Mouse (Mus musculus): ENCODE measurements at regions not wholly inside any gene's neighbourhood (a gene's known extent, or its start where the extent isn't known, plus 50 kb on each side); places are given as distances from the start of the nearest gene placed in this dataset.

- DNase-seq (ENCODE audit: low spot score in 2 of 2) = no peak
Measured at GRCm38 (mm10) chr12:74523988-74524387, 207.8 kb upstream of the Gm11042 start.

DNA sequence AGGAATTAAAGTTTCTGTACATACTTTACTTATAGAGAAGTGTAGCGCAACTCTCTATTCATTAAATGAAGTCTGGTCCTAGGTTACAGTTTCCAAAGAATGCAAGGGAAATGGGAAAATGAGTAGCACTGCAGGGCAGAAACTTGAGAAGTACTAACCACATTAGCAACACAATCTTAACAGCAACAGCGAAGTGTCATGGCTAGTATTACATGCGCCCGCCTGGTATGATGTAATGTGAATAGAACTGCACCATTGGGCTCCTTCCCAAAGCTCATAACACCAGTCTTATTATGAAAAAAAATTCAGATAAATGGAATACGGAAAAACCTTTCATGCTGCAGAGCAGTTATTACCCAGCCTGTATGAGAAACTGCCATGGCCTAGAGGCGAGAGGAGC is 201.8 kb upstream of the Gm11042 start:
- no peak for DNase-seq (ENCODE audit: low spot score in 2 of 2)

DNA sequence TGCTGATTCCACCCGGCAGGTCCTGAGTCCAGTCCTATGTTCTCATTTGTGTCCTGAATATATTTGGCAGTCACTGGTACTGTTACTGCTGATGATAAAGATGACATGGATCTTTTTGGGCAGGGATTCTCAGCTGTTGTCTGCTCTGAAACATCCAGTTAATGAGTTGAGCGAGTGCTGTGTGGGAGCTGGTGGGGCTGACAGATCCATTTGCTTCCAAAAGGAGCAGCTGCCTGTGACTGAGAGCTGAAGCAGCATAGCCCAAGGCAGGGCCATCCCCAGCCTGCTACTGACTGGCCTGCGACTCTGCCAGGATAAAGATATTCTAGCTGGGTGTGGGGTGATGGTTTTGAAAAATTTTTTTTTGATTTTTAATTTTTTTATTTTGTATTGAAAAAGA is 200.3 kb upstream of the Gm11042 start:
- peak in 1 of 2 experiments; percentile 4 for DNase-seq (ENCODE audit: low spot score in 2 of 2)

GRCm38 (mm10) chr12:74502791-74503190 is 186.6 kb upstream of the Gm11042 start:
- no peak for DNase-seq (ENCODE audit: low spot score in 2 of 2)

- DNase-seq (ENCODE audit: low spot score in 2 of 2) = no peak
Measured at GRCm38 (mm10) chr12:74477619-74478018, 161.4 kb upstream of the Gm11042 start.

- DNase-seq (ENCODE audit: low spot score in 2 of 2) = no peak
Measured at GRCm38 (mm10) chr12:74474741-74475140, 158.5 kb upstream of the Gm11042 start.

DNA sequence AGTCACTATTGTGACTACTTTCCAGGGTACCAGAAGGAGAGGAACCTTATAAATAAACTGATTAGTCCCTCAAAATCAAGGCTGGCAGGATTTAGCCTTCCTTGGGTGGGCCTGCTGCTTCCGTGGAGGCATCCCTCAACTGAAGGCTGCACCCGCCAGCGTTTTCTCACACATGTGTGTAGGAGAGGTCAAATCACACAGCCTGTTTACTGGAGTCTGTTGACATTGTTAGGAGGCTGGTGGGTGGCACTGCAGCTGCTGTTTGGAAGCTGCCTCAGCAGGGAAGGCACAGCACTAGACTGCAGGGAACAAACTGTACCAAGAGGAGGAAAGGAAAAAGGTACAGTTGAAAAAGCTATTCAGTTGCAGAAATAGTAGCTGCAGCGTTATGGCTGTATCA is 142.3 kb upstream of the Gm11042 start:
- DNase-seq (ENCODE audit: low spot score in 2 of 2) = no peak

GRCm38 (mm10) chr12:74452375-74453090 is 136.3 kb upstream of the Gm11042 start:
- no peak for DNase-seq (ENCODE audit: low spot score in 2 of 2)

DNA sequence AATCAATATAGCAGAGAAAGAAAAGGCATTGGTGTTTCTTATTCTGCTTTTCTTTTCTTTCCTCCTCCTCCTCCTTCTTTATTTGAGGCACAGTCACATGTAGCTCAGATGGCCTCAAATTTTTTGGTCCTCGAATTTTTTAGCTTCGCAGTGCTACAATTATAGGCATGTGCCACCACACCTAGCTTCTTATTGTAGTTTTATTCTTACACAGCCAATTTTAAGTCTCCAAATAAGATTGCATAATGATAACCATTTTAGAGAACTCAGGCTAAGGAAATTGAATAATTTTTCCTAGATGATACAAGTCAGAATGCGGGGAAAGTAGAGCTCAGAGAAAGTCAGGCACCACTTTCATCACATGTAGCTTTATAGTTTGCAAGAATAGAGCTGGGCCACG is 132.1 kb upstream of the Gm11042 start:
- DNase-seq (ENCODE audit: low spot score in 2 of 2) = no peak

DNA sequence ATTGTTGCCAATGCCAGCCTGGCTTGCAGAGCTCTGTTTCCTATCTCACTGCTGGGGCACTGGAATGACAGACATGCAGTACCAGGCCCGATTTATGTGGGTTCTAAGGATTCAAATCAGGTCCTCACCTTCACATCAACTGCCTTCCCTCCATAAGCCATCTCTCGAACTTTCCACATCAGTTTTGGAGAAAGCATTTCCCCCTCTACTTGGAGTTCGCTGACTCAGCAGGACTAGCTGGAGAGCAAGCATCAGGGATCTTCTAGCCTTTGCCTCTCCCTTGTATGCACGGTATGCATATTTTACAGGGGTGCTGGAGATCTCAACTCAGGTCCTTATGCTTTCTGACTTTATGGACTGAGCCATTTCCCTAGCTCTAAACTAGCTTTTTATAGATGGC is 118.7 kb upstream of the Gm11042 start:
- no peak for DNase-seq (ENCODE audit: low spot score in 2 of 2)

DNA sequence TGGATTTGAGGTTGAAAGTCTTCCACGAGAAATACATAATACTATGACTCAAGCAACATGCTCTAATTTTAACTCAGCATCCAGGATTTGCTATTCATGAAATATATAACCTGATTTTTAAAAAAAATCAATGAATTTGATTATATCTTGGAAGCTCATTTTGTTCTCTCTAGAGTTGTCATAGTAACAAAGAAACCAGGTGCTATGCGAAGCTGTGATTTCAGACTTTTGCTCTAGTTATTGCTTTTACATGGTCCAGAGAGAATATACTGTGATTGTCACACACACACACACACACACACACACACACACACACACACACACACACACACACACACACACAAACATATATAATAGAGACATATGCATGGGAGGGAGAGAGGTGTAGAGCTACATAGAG is 98.5 kb upstream of the Gm11042 start:
- no peak for DNase-seq (ENCODE audit: low spot score in 2 of 2)

GRCm38 (mm10) chr12:74410511-74410910 is 94.3 kb upstream of the Gm11042 start:
- no peak for DNase-seq (ENCODE audit: low spot score in 2 of 2)

DNA sequence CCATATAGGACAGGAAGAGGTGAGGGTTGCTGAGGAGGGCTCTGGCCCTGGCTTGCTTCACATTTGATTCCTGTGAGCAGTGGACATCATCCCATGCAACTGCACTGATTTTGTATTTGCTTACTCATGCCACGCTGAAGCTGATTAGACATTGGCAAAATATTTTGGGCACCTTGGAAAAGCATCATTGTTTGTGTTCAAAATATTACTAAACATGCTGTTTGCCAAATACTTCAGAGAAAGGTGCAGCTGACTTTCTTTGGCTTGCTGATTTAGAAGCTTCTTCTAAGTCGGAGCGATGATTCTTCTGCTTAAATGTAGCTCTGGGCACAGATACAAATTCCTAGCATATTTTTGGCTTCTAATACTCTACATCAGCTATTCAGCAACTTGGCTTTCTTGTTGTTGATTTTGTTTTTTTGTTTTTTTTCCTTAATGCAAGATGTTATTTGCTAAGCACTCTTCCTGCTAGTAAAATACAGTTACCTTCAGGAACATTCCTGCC is 91.4 kb upstream of the Gm11042 start:
- no peak for DNase-seq (ENCODE audit: low spot score in 2 of 2)

GRCm38 (mm10) chr12:74389811-74390210 is 73.6 kb upstream of the Gm11042 start:
- DNase-seq (ENCODE audit: low spot score in 2 of 2) = no peak

Measured in gastrocnemius, adult 8-10 months (tissue).